Mouse (Mus musculus): Measurements from ENCODE around the gene Trim10. TPM values are rescaled to one million over a fixed set of nuclear protein-coding genes. Genes with fewer than 3 reads are reported as not detected.
"Not testable (repeated sequence)": the region's sequence is repeated elsewhere in the genome, so short reads cannot be mapped to it uniquely, and the experiment has no call there.

Trim10 gene
- polyA plus RNA-seq, 1 experiment from 2014 or later: 3.6 TPM

- ATAC-seq (ENCODE audit: low read depth): no peak
- H3K9ac ChIP-seq (ENCODE audit: low read depth, low read length): no peak overlapping the region
- no peak for DNase-seq (ENCODE audit: low spot score)
- H3K27me3 ChIP-seq (replicated peaks; ENCODE audit: control insufficient read depth, insufficient read depth, low read length): peaks cover 19% of the 10 kb centered on the region
- H3K9me3 ChIP-seq (ENCODE audit: control insufficient read depth, low read length): no peaks in the 10 kb centered on the region
- no peaks in the 10 kb centered on the region for H3K36me3 ChIP-seq (ENCODE audit: control insufficient read depth, insufficient read depth, low read length)
- H3K4me1 ChIP-seq (ENCODE audit: control insufficient read depth, insufficient read depth, low read length): no peaks in the 10 kb centered on the region
- H3K27ac ChIP-seq (replicated peaks; ENCODE audit: low read depth, low read length): no peak overlapping the region
- WGBS: 72% methylated on average over 25 of the region's 25 CpGs
- H3K4me3 ChIP-seq (ENCODE audit: low read depth, low read length): no peak overlapping the region
- H3K4me2 ChIP-seq (ENCODE audit: low read depth, low read length): no peak overlapping the region
These were observed 809 bp downstream of the Trim10 start for GRCm38 (mm10) chr17:36869955-36870810.

- Histone ChIP-seq H3K27ac (replicated peaks; ENCODE audit: low read depth, low read length) (no peak overlapping the region), H3K4me1 (ENCODE audit: control insufficient read depth, insufficient read depth, low read length) (no peaks in the 10 kb centered on the region), H3K9me3 (ENCODE audit: control insufficient read depth, low read length) (no peaks in the 10 kb centered on the region), H3K36me3 (ENCODE audit: control insufficient read depth, insufficient read depth, low read length) (no peaks in the 10 kb centered on the region), H3K4me2 (ENCODE audit: low read depth, low read length) (no peak overlapping the region), H3K27me3 (replicated peaks; ENCODE audit: control insufficient read depth, insufficient read depth, low read length) (no peaks in the 10 kb centered on the region), H3K4me3 (ENCODE audit: low read depth, low read length) (no peak overlapping the region), H3K9ac (ENCODE audit: low read depth, low read length) (no peak overlapping the region)
- ATAC-seq (ENCODE audit: low read depth) (no peak), DNase-seq (ENCODE audit: low spot score) (peak; percentile 19)
- WGBS: 46% methylated on average over 4 of the region's 4 CpGs
These were observed 5.3 kb downstream of the Trim10 start for GRCm38 (mm10) chr17:36874636-36875035.

- H3K4me3 ChIP-seq (ENCODE audit: low read depth, low read length): no peak overlapping the region
- DNase-seq (ENCODE audit: low spot score) (peak; percentile 16), ATAC-seq (ENCODE audit: low read depth) (0 out of 2 replicates have a peak, but pooled peaks have one; percentile 30)
- no peak overlapping the region for H3K27ac ChIP-seq (replicated peaks; ENCODE audit: low read depth, low read length)
- H3K9me3 ChIP-seq (ENCODE audit: control insufficient read depth, low read length): no peaks in the 10 kb centered on the region
- 63% methylated on average over 2 of the region's 2 CpGs for whole genome bisulfite sequencing
- H3K4me2 ChIP-seq (ENCODE audit: low read depth, low read length): no peak overlapping the region
- H3K36me3 ChIP-seq (ENCODE audit: control insufficient read depth, insufficient read depth, low read length): no peaks in the 10 kb centered on the region
- no peaks in the 10 kb centered on the region for H3K27me3 ChIP-seq (replicated peaks; ENCODE audit: control insufficient read depth, insufficient read depth, low read length)
- no peaks in the 10 kb centered on the region for H3K4me1 ChIP-seq (ENCODE audit: control insufficient read depth, insufficient read depth, low read length)
- no peak overlapping the region for H3K9ac ChIP-seq (ENCODE audit: low read depth, low read length)
These were observed 14.0 kb downstream of the Trim10 start for GRCm38 (mm10) chr17:36883350-36883749.

- Histone ChIP-seq H3K27me3 (replicated peaks; ENCODE audit: control insufficient read depth, insufficient read depth, low read length) (no peaks in the 10 kb centered on the region), H3K27ac (replicated peaks; ENCODE audit: low read depth, low read length) (no peak overlapping the region), H3K4me3 (ENCODE audit: low read depth, low read length) (no peak overlapping the region), H3K4me2 (ENCODE audit: low read depth, low read length) (no peak overlapping the region), H3K36me3 (ENCODE audit: control insufficient read depth, insufficient read depth, low read length) (no peaks in the 10 kb centered on the region), H3K9me3 (ENCODE audit: control insufficient read depth, low read length) (no peaks in the 10 kb centered on the region), H3K4me1 (ENCODE audit: control insufficient read depth, insufficient read depth, low read length) (no peaks in the 10 kb centered on the region), H3K9ac (ENCODE audit: low read depth, low read length) (no peak overlapping the region)
- ATAC-seq (ENCODE audit: low read depth): no peak
- WGBS: 92% methylated on average over 12 of the region's 12 CpGs
- DNase-seq (ENCODE audit: low spot score): no peak
These were observed 15.9 kb downstream of the Trim10 start for GRCm38 (mm10) chr17:36885132-36885790.

- Histone ChIP-seq H3K36me3 (ENCODE audit: control insufficient read depth, insufficient read depth, low read length) (no peaks in the 10 kb centered on the region), H3K4me3 (ENCODE audit: low read depth, low read length) (no peak within 1 kb of the TSS)
These were observed 20.9 kb downstream of the Trim10 start, which contains the start of gene Trim40 for GRCm38 (mm10) chr17:36890073-36890903. Gene Trim40 (minus strand): TSS chr17:36890123.

GRCm38 (mm10) chr17:36891496-36891895 lies 22.1 kb downstream of the Trim10 start:
- H3K9me3 ChIP-seq (ENCODE audit: control insufficient read depth, low read length); H3K36me3 ChIP-seq (ENCODE audit: control insufficient read depth, insufficient read depth, low read length); H3K27ac ChIP-seq (replicated peaks; ENCODE audit: low read depth, low read length); H3K9ac ChIP-seq (ENCODE audit: low read depth, low read length); H3K4me3 ChIP-seq (ENCODE audit: low read depth, low read length); H3K4me2 ChIP-seq (ENCODE audit: low read depth, low read length); ATAC-seq (ENCODE audit: low read depth); DNase-seq (ENCODE audit: low spot score); H3K4me1 ChIP-seq (ENCODE audit: control insufficient read depth, insufficient read depth, low read length); H3K27me3 ChIP-seq (replicated peaks; ENCODE audit: control insufficient read depth, insufficient read depth, low read length): not testable (repeated sequence)
- WGBS: 90% methylated on average over 1 of the region's 1 CpGs

More at GRCm38 (mm10) chr17:36890073-36890903, 20.9 kb downstream of the Trim10 start, which contains the start of gene Trim40:
- ATAC-seq (ENCODE audit: low read depth): no peak
- H3K9me3 ChIP-seq (ENCODE audit: control insufficient read depth, low read length): no peaks in the 10 kb centered on the region
- H3K9ac ChIP-seq (ENCODE audit: low read depth, low read length): no peak within 1 kb of the TSS
- H3K4me2 ChIP-seq (ENCODE audit: low read depth, low read length): no peak within 1 kb of the TSS
- no peak for DNase-seq (ENCODE audit: low spot score)
- H3K4me1 ChIP-seq (ENCODE audit: control insufficient read depth, insufficient read depth, low read length): no peaks in the 10 kb centered on the region
- H3K27ac ChIP-seq (replicated peaks; ENCODE audit: low read depth, low read length): no peak within 1 kb of the TSS
- H3K27me3 ChIP-seq (replicated peaks; ENCODE audit: control insufficient read depth, insufficient read depth, low read length): 0 out of 2 replicates have a peak, but pooled peaks cover 4% of the 10 kb centered on the region
- WGBS: 80% methylated on average over 5 of the region's 5 CpGs

- no peak overlapping the region for H3K9ac ChIP-seq (ENCODE audit: low read depth, low read length)
- H3K4me1 ChIP-seq (ENCODE audit: control insufficient read depth, insufficient read depth, low read length): no peaks in the 10 kb centered on the region
- 11% methylated on average over 2 of the region's 2 CpGs for WGBS
- H3K4me2 ChIP-seq (ENCODE audit: low read depth, low read length): no peak overlapping the region
- no peak for ATAC-seq (ENCODE audit: low read depth)
- no peaks in the 10 kb centered on the region for H3K9me3 ChIP-seq (ENCODE audit: control insufficient read depth, low read length)
- peak; percentile 66 for DNase-seq (ENCODE audit: low spot score)
- H3K4me3 ChIP-seq (ENCODE audit: low read depth, low read length): no peak overlapping the region
- H3K27me3 ChIP-seq (replicated peaks; ENCODE audit: control insufficient read depth, insufficient read depth, low read length): 0 out of 2 replicates have a peak, but pooled peaks cover 4% of the 10 kb centered on the region
- no peaks in the 10 kb centered on the region for H3K36me3 ChIP-seq (ENCODE audit: control insufficient read depth, insufficient read depth, low read length)
- no peak overlapping the region for H3K27ac ChIP-seq (replicated peaks; ENCODE audit: low read depth, low read length)
These were observed 23.0 kb downstream of the Trim10 start for GRCm38 (mm10) chr17:36892362-36892761.

- Histone ChIP-seq H3K4me1 (ENCODE audit: control insufficient read depth, insufficient read depth, low read length) (no peaks in the 10 kb centered on the region), H3K4me2 (ENCODE audit: low read depth, low read length) (no peak overlapping the region), H3K9ac (ENCODE audit: low read depth, low read length) (no peak overlapping the region), H3K27ac (replicated peaks; ENCODE audit: low read depth, low read length) (no peak overlapping the region), H3K36me3 (ENCODE audit: control insufficient read depth, insufficient read depth, low read length) (no peaks in the 10 kb centered on the region), H3K9me3 (ENCODE audit: control insufficient read depth, low read length) (no peaks in the 10 kb centered on the region), H3K27me3 (replicated peaks; ENCODE audit: control insufficient read depth, insufficient read depth, low read length) (0 out of 2 replicates have a peak, but pooled peaks cover 4% of the 10 kb centered on the region), H3K4me3 (ENCODE audit: low read depth, low read length) (no peak overlapping the region)
- ATAC-seq (ENCODE audit: low read depth): no peak
- DNase-seq (ENCODE audit: low spot score): no peak
- WGBS: 67% methylated on average over 5 of the region's 5 CpGs
These were observed 24.0 kb downstream of the Trim10 start for GRCm38 (mm10) chr17:36893387-36893786.

Data from embryonic facial prominence, embryonic 14.5 days (tissue).